Mouse (Mus musculus): Measurements from ENCODE around the gene Snapc4.
"Not testable (repeated sequence)": the region's sequence is repeated elsewhere in the genome, so short reads cannot be mapped to it uniquely, and the experiment has no call there.

Snapc4 gene

DNA sequence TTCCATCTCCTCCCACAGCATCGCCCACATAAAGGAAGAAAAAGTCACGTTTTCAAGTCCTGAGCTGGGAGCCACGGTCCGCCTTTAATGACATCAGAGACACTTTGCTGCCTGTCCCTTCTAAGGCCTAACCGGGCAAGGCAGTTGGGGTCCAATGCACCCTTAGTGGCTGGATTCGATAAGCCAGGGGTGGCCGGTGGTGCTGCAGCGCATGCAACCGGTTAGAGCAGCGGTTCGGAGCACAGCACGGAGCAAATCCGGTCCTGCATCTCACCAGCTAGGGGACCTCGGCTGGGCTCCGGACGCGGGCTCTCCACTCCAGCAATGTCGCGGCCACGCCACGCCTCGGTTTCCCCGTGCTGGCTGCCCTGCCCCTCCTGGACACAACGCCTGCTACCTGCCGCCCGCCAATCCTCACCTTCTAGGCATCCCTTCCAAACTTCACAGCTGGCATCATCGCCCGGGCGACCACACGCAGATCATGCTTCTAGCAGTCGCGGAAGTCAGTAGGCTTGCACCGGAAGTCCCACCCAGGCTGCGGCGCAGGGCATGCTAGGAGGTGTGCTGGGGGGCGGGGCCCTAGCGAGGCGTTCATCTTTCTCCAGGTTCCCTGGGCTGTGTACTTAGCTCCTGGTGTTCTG is at the start of gene Snapc4:
TSS of gene Snapc4 (minus strand) at position 523 of the 641 bp plus-strand sequence.
- DNase-seq: peak; percentile 86 to 88

DNA sequence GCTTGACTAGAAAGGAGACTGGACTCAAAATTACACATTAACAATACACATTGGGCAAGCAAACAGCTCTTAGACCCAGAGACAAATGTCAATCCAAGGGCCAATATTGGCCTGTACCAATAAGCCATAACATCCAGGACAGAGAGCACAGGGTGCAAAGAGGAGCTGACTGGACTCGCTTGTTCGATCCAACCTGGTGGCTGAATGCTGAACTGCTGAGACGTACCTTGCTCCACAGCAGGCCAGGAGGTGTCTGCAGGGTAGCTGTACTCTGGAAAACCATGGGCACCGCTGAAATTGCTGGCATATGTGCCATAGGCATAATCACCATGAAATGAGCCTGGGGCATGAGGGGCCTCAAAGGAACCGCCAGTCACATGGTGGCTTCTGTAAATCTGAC is 49.4 kb upstream of the Snapc4 start:
- DNase-seq: no peak

DNA sequence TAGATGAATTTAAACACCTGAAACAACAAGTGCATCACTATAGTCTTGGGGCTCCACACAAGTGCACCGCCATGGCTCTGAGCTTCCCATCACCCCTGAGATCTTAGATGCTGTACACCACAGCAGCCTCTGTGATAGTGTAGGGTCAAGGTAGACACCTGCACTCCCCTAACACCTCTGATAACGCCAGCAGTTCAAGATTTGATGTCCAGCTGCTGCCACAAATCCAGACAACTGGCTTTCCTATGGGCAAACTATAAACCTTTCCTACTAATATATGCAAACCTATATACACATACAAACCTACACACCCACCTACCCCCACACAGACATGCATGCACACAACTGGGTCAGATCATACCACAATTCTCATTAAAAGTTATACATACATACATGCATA is 44.1 kb upstream of the Snapc4 start:
- peak in 1 of 2 experiments; percentile 11 for DNase-seq

DNA sequence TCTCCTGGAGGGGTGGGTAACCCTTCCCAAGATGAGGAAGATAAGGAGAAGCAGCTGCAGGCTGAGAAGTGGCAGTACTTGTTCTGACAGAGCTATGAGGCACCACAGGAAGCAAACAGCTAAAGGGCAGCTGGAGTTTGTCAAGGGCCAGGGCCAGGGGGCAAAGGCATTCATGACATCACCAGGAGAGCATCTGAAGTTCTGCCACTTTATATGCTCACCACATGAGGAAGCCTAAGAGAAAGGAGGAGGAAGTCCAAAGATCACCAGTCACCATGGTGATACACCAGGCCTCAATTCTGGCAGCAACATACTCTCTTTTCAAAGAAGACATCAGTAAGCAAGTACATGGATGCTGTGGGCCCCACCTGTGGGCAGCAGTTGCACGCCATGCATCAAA is 42.6 kb upstream of the Snapc4 start:
- peak in 1 of 2 experiments; percentile 26 for DNase-seq

DNA sequence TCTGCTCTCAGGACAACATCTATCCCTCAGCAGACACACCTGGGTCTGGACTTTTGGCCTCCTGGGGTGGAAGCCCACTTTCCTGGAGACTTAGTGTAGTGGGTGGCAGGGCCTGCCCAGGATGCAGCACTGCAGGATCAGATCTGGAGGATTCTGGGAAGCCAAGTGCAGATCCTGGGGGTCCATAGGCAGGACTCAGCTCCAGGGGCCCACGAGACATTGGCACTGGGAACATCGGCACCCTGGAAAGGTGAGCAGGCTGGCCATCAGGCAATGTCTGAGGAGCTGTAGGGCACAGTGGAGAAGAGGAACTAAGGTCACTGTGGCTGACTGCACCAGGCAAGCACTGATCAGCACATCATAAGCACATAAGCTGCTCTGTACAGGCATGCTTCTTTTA is 41.5 kb upstream of the Snapc4 start:
- peak in 1 of 2 experiments; percentile 16 for DNase-seq

DNA sequence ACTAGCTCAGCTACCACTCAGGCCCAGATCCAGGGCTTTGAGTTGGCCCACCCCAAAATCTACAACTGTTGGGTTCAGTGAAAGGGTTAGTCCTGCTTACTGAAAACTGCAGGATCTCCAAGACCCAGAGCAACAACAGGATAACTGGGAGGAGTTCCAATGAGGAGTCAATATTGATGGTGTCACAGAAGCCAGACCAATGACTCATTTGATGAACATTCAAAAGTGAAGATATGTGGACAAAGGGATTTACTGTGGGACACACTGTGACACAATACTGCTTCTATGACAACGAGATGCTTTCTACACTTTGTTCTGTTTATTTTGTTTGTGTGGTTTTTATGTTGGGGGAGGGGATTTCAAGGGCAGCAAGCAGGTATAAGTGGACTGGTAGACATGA is 37.7 kb upstream of the Snapc4 start:
- no peak for DNase-seq

DNA sequence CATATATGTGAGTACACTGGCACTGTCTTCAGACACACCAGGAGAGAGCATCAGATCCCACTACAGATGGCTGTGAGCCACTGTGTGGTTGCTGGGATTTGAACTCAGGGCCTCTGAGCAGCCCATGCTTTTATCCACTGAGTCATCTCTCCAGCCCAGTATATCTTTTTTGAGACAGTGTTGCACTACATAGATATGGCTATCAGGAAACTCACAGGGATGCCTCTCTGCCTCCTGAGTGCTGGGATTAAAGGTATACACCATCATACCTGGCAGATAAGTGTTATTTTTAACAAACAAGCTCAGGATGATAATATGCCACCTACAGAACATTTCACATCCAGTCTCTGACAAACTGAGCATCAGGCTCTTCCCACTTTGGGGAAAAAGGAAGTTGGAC is 36.6 kb upstream of the Snapc4 start:
- no peak for DNase-seq

DNA sequence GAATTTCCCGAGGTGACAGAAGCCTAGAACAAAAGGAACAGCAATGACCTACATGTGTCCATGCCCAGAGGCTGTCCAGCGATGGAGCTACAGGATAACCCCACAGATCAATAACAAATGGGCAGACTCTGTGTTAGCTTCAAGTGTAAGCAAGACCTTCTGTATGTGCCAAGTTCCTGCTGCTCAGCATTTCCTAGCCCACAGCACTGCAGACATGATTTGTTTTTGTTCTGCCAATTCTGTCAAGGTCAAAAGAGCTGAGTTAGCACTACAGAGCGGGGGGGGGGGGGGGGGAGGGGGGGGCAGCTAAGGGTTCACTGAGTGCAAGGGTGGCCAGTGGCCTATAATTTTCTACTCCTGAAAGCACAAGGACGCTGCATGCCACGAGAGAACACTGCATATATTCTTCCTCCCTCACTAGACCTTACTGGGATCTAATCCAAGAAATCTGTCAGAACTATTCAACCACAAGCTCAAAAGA is 30.5 kb upstream of the Snapc4 start:
- no peak for DNase-seq

DNA sequence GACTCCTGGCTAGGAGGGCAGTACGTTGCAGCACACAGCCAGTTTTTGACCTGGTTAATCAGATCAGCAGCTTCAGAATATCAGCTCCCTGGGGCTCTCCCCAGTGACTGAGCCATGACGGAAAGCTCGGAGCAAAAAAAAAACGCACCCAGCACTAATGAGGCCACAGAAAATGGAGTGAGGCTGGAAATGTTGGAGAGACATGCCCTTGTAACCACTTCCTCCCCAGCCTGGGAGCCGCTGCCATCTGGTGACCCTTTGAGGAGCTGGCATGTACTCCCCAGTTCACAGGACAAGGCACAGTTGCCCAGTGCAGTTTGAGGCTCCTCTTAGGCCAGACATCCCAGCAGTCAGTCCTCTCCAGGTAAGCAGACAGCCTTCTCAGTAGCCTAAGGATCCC is 29.6 kb upstream of the Snapc4 start:
- no peak for DNase-seq

DNA sequence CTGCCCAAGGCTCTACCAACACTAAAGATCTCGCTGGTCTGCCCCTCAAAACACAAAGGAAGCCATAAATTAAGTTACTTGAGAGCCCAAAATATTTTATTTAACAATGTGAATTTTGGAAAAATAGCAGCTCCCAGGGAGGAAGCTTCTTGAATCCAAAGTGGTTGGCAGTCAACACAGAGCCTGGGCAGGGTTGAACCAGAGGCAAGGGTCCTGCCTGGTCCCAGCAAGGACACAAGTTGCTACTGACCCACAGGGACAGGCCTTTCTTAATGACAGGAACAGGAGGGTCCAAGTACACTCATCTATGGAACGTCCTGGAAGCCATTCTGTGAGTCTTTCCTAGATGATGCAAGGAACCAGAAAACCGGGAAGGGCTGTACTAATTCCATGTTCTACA is 28.9 kb upstream of the Snapc4 start:
- no peak for DNase-seq

DNA sequence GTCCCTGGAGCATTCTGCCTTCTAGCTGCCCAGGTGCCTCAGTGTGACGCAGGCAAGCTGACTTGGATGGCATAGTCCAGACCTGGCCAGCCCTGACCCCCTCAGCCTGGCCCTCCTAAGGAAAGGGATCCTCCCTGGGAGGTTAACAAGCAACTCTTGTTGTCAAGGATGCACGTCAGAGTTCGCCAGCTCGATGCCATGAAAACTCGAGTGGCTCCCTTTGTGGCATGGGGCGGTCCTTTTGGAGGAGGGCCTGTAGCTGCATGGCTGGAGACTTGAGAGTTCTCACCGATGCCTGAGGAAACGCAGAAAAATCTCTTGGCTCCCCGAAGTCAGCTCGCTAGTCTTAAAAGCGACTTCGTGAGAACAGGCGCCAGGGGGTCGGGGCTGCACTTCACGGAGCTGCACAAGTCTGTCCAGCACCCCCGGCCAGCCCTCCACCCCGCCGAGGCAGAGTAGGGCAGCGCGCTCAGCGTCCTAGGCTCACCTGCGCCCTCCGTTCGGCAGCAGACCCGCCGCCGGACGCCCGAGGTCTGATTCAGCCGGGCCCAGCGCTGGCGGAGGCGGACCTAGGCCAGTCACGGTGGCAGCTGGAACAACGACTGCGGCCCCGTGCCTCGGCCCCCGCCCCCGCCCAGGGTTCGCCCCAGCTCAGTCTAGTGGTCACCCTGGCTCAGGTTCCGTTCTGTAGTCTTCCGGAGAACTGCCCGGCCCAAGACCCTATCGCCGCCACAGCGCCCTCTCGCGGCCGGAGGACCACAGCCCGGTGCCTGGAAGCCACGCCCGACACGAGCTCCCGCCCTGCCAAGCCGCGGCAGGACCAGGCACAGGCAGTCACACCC is 28.3 kb upstream of the Snapc4 start, which contains the start of gene Inpp5e:
TSS of gene Inpp5e (minus strand) at position 689 of the 842 bp plus-strand sequence.
- peak; percentile 97 to 99 for DNase-seq

DNA sequence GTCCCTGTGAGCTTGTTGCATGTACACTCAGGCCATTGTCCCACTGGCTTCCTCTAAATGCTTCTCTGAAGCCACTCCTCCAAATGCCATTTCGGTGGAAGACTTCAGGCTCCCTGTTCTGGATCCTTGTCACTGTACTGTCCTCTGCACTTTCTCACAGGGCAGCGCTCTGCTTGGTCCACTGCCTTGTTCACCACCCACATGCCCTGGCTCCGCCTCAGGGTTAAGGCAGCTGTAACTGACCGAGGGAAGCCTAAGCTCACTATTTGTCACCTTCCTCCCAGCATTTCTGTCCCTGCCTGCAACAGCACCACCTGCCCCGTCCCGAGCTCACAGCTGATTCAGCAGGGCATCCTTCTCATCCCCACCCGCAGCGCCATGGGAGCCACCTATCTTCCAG is 22.9 kb upstream of the Snapc4 start:
- DNase-seq: no peak

DNA sequence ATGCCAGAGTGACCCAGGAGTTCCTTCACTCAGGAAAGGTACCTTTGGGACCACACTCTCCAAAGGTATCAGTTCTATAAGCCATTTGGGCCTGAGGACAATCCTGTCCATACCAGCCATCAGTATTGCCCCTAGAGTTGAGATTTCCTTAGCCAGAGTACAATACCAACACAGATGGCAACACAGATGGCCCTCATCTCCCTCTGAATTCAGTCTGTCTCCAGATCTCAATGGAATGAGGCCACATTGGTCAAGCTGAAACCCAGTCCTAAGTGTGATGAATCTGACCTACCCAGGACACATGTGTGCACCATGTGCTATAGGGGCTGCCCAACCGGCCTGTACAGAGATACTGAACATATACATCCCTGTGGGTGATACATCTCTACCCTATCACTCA is 21.8 kb upstream of the Snapc4 start:
- no peak for DNase-seq

DNA sequence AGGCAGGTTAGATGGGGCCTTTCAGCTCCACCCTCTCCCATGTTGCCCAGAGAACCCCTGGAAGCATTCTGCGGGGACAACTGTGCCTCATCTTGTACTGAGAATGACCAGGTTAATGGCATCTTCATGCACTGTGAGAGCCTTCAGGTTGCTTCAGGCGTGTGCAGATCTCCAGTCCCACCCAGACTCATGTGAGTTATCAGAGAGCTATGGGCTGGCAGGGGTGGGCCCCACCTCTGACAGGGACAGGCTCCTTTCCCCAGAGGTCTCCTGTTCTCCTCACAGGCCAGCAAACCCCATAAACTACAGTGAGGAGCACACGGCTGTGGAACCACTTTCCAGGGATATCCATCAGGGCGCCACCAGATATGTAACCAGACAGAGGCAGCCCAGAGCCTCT is 20.6 kb upstream of the Snapc4 start:
- DNase-seq: no peak

DNA sequence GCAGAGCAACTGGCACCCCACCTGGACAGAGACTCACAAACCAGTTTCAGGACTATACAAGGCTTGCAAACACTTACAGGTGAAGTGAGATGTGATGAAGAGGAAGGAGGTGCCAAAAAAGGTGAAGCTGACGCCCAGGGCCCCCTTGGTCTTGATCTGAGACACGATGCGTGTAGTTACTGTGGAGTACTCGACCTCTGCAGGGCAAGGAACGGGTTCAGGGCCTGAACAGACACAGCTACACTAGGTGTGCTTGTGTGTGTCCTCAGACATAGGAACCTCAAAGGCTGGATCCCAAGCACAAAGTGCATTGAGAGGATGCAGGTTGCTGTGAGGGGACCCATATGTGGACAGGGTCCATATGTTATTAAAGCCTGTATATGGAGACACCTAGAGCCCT is 19.8 kb upstream of the Snapc4 start:
- no peak for DNase-seq

DNA sequence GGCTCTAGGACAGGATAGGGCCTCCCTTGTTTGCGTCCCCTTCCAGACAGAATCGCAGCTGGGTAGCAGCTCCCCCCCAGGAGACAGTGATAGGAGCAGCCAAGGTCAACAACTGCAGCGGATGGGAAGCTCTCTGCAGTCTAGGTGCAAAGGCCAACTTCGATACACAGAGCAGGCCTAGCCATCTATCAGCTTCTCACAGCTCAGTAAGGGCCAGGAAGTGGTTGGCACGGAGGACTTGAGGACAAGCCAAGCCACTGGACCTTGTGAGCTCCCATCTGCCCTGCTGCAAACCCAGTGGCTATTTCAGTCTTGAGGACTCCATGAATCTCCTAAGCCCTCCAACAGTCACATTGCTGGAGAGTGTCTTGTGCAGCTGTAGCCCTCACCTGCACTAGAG is 19.2 kb upstream of the Snapc4 start:
- no peak for DNase-seq

DNA sequence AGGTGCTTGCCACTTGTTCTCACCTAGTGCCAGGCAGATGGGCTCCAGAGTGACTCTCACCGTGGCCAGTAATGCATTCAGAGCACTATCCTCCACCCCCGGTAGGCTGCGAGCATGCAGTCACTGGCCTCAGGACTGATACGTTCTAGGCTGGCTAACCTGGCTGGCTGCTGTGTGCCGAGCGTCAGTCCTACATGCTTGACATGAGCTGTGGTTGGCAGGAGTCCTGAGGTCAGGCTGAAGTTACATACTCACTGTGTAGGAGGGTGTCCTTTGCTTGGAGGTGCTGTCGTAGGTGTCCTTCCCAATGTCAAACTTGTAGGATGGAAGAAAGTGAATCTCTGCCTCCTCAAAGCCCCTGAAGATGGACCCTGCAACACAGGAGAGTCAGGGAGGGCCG is 18.5 kb upstream of the Snapc4 start:
- no peak for DNase-seq

DNA sequence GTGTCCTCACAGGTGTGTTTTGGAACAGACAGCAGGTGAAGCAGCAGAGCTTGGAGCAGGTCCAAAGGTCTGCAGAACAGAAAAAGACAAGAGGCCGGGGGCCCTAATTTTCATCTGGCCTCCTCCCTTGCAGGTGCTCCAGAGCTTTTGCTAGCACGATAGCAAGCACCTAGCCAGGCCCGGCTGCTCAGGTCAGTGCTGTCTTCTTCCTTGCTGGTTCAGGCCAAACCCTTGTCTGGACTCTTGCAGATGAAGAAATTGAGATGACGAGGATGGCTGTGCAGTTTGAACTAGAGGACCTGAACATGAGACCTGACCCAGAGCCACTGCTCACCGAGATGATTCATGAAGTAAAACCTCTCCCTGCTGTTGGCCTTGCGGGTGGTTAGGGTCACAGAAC is 11.2 kb upstream of the Snapc4 start:
- DNase-seq: no peak

DNA sequence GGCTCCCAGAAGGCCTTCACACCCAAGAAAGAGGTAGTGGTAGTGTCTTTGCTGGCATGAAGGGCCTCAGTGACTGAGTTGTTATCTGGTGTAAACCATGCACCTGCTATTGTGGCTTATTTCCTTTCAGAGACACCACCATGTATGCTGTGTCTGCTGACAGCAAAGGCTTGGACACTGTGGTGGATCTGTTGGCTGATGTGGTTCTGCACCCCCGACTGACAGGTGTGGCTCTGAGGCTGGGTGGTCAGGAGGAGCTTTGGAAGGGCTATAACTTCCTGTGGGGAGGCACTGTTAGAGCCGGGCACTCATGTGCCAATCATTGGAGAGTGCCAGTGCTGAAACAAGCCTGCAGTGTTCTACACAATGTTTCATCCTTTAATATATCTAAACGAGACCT is 10.5 kb upstream of the Snapc4 start:
- DNase-seq: no peak

DNA sequence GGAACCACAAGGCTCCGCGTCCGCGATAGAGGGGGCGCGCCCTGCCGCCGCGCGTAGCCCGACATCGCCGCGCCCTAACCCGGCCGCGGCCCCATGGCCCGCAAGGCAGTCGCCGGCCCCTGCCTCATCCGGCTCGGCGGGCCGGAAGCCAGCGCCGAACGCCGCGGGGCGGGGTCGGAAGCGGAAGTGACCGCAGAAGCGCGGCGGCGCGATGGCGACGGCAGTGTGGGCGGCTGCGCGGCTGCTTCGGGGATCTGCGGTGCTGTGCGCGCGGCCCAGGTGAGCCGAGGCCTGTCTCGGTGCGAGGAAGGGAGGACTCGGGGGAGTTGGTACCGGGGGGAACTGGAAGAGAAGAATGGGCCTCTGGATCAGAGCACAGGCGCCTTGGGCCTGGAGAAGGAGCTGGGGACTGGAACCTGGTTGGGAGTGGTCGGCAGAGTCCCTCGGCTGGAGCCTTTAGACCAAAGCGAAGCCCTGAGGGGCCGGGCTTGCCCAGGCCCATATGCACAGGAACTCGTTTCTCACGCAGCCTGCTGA is 8.8 kb upstream of the Snapc4 start, which contains the start of the genes Entr1 and Pmpca:
TSS of gene Entr1 (minus strand) at position 163 of the 537 bp plus-strand sequence.
TSS of gene Pmpca (plus strand) at position 186 of the 537 bp plus-strand sequence.
- peak; percentile 90 for DNase-seq

DNA sequence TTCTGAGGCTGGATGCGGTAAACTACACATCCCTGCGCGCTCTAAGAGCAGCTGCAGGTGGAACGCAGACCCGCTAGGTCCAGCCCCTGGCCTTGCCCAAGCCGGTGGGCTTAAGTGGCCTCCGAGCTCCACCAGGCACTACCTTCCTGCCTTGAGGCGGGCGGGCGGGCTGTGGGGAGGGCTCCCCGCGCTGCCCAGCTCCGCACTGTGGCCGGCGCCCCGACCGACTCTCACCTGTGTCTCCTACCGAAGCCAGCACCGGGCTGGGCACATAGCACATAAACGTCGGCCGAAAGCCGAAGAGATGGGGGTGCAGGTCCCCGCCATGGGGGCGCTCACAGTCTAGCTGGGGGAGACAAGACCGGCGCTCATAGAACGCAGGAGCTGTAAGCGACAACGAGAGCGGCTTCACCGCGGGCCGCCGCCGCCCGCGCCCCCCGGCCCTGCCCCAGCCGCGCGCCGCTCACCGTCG is 8.3 kb upstream of the Snapc4 start:
- no peak for DNase-seq

DNA sequence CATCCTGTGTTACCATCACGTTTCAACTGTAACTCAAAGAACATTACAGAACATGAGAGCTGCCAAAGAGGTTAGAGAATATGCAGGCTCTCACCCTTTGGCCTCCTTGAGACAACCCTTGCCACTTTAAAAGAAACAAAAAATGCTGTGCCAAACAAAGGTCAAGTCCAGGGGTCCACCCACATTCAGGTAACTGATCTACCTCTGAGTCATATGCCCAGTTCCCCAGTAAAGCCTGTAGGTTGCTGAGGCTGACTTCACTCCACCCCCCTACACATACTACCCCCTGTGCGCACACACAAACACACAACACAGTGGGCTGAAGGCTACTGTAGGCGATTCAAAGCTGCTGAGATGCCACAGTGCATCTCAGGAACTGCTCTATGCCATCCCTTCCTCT is 7.3 kb upstream of the Snapc4 start:
- no peak for DNase-seq

DNA sequence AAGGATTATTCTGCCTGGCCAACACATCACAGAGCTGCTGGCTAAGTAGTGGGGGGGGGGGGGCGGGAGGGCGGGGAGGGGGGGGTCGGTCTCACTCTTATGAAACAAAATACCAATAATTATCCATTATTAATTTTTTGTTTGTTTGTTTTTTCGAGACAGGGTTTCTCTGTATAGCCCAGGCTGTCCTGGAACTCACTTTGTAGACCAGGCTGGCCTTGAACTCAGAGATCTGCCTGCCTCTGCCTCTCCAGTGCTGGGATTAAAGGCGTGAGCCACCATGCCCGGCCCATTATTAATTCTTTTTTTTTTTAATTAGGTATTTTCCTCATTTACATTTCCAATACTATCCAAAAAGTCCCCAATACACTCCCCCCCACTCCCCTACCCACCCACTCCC is 418 bp upstream of the Snapc4 start:
- DNase-seq: not testable (repeated sequence)

DNA sequence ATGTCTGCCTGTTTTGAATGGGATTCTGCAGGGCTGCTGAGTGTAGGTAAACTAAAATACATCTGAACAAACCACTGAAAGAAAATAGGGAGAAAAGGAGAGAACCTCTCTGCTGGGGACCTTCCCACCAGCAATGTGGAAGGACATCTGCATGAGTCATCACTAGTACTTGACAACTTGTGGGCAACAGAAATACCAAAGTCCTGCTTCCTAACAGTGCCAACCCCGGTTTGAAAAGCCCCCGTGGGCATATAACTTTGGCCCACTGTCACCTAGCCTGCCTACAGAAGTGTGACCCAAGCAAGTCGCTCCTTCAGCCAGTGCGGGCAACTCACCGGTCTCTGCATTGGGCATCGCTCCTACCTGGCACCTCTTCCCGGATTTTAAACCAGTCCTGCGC is 8.1 kb downstream of the Snapc4 start:
- no peak for DNase-seq
